Mouse (Mus musculus): ENCODE data around the gene Prrc2b.
A peak's percentile ranks its signal among the peaks of the same experiment; 100 is the strongest.

Gene Prrc2b

GRCm38 (mm10) chr2:32162646-32163045 lies 11.8 kb downstream of the Prrc2b start:
- DNase-seq, result no peak

- no peak for DNase-seq
Observed at GRCm38 (mm10) chr2:32163057-32163456, 12.2 kb downstream of the Prrc2b start.

- DNase-seq, result peak; percentile 54 to 70
Observed at GRCm38 (mm10) chr2:32164503-32164902, 13.6 kb downstream of the Prrc2b start.

GRCm38 (mm10) chr2:32165040-32165800 lies 14.3 kb downstream of the Prrc2b start:
- DNase-seq, result peak in 1 of 2 experiments; percentile 50

- no peak for DNase-seq
Observed at GRCm38 (mm10) chr2:32166581-32166980, 15.7 kb downstream of the Prrc2b start.

GRCm38 (mm10) chr2:32167034-32167770 lies 16.3 kb downstream of the Prrc2b start:
- DNase-seq, result no peak

- peak; percentile 86 to 88 for DNase-seq
Observed at GRCm38 (mm10) chr2:32167819-32168218, 16.9 kb downstream of the Prrc2b start.

GRCm38 (mm10) chr2:32169292-32169691 lies 18.4 kb downstream of the Prrc2b start:
- DNase-seq, result no peak

- no peak for DNase-seq
Observed at GRCm38 (mm10) chr2:32170010-32170409, 19.1 kb downstream of the Prrc2b start.

GRCm38 (mm10) chr2:32171658-32172433 lies 21.0 kb downstream of the Prrc2b start:
- no peak for DNase-seq

GRCm38 (mm10) chr2:32174170-32174741 lies 23.4 kb downstream of the Prrc2b start:
- peak; percentile 86 to 90 for DNase-seq

- peak in 1 of 2 experiments; percentile 58 for DNase-seq
Observed at GRCm38 (mm10) chr2:32175051-32175466, 24.2 kb downstream of the Prrc2b start.

- peak in 1 of 2 experiments; percentile 46 for DNase-seq
Observed at GRCm38 (mm10) chr2:32175508-32175907, 24.6 kb downstream of the Prrc2b start.

GRCm38 (mm10) chr2:32176848-32177247 lies 26.0 kb downstream of the Prrc2b start:
- no peak for DNase-seq

- no peak for DNase-seq
Observed at GRCm38 (mm10) chr2:32177397-32178060, 26.6 kb downstream of the Prrc2b start.

- no peak for DNase-seq
Observed at GRCm38 (mm10) chr2:32179363-32179762, 28.5 kb downstream of the Prrc2b start.

- DNase-seq, result no peak
Observed at GRCm38 (mm10) chr2:32180127-32180526, 29.2 kb downstream of the Prrc2b start.

- no peak for DNase-seq
Observed at GRCm38 (mm10) chr2:32181364-32181763, 30.5 kb downstream of the Prrc2b start.

GRCm38 (mm10) chr2:32182119-32182518 lies 31.2 kb downstream of the Prrc2b start:
- DNase-seq, result no peak

GRCm38 (mm10) chr2:32182676-32183296 lies 31.9 kb downstream of the Prrc2b start:
- peak; percentile 83 to 90 for DNase-seq

GRCm38 (mm10) chr2:32187019-32187551 lies 36.2 kb downstream of the Prrc2b start:
- DNase-seq, result no peak

All from lung, adult 18-20 months (tissue).